Mouse (Mus musculus): Measurements from ENCODE around the gene Olfr1281. TPM values are rescaled to one million over a fixed set of nuclear protein-coding genes. Genes with fewer than 3 reads are reported as not detected.
"Not testable (repeated sequence)": the region's sequence is repeated elsewhere in the genome, so short reads cannot be mapped to it uniquely, and the experiment has no call there.

Olfr1281 gene
- polyA plus RNA-seq (2012; rRNA removed): not detected in 2 replicates

- no peak for TF ChIP-seq POLR2A (IDR thresholded peaks at IDR 0.05; ENCODE audit: low read depth, low read length)
- no peak for TF ChIP-seq CTCF (IDR thresholded peaks at IDR 0.05; ENCODE audit: extremely low read depth, insufficient read length, insufficient replicate concordance, low read depth, low read length)
- no peaks in the 10 kb centered on the region for H3K36me3 ChIP-seq (ENCODE audit: control insufficient read depth, insufficient read depth, low read length)
- no peak within 1 kb of the TSS for H3K4me3 ChIP-seq (ENCODE audit: low read depth, low read length)
- H3K27me3 ChIP-seq (ENCODE audit: control insufficient read depth, insufficient read depth, low read length): no peaks in the 10 kb centered on the region
- H3K4me1 ChIP-seq (ENCODE audit: control insufficient read depth, insufficient read depth, insufficient read length, low read length): no peaks in the 10 kb centered on the region
- WGBS: 72% methylated on average over 2 of the region's 2 CpGs
- H3K27ac ChIP-seq (ENCODE audit: insufficient read depth, low read depth, low read length): no peak within 1 kb of the TSS
Observed at GRCm38 (mm10) chr2:111326220-111326619, at the start of gene Olfr1281. TSS of gene Olfr1281 (plus strand) at chr2:111326520.

GRCm38 (mm10) chr2:111289836-111290235 lies 36.5 kb upstream of the Olfr1281 start, which contains the start of gene Olfr1278:
TSS of gene Olfr1278 (plus strand) at chr2:111290136.
- no peaks in the 10 kb centered on the region for H3K27me3 ChIP-seq (ENCODE audit: control insufficient read depth, insufficient read depth, low read length)
- no peak within 1 kb of the TSS for H3K27ac ChIP-seq (ENCODE audit: insufficient read depth, low read depth, low read length)
- TF ChIP-seq CTCF (IDR thresholded peaks at IDR 0.05; ENCODE audit: extremely low read depth, insufficient read length, insufficient replicate concordance, low read depth, low read length) (no peak), POLR2A (IDR thresholded peaks at IDR 0.05; ENCODE audit: low read depth, low read length) (no peak)
- H3K4me1 ChIP-seq (ENCODE audit: control insufficient read depth, insufficient read depth, insufficient read length, low read length): no peaks in the 10 kb centered on the region
- no peaks in the 10 kb centered on the region for H3K36me3 ChIP-seq (ENCODE audit: control insufficient read depth, insufficient read depth, low read length)
- no peak within 1 kb of the TSS for H3K4me3 ChIP-seq (ENCODE audit: low read depth, low read length)

- Histone ChIP-seq H3K36me3 (ENCODE audit: control insufficient read depth, insufficient read depth, low read length) (no peaks in the 10 kb centered on the region), H3K4me1 (ENCODE audit: control insufficient read depth, insufficient read depth, insufficient read length, low read length) (no peaks in the 10 kb centered on the region), H3K27ac (ENCODE audit: insufficient read depth, low read depth, low read length) (no peak overlapping the region), H3K4me3 (ENCODE audit: low read depth, low read length) (no peak overlapping the region), H3K27me3 (ENCODE audit: control insufficient read depth, insufficient read depth, low read length) (no peaks in the 10 kb centered on the region)
- TF ChIP-seq CTCF (IDR thresholded peaks at IDR 0.05; ENCODE audit: extremely low read depth, insufficient read length, insufficient replicate concordance, low read depth, low read length) (no peak), POLR2A (IDR thresholded peaks at IDR 0.05; ENCODE audit: low read depth, low read length) (no peak)
Observed at GRCm38 (mm10) chr2:111298541-111298940, 27.8 kb upstream of the Olfr1281 start.

GRCm38 (mm10) chr2:111300374-111300773 lies 25.9 kb upstream of the Olfr1281 start, which contains the start of gene Olfr1279:
TSS of gene Olfr1279 (plus strand) at chr2:111300635.
- no peaks in the 10 kb centered on the region for H3K27me3 ChIP-seq (ENCODE audit: control insufficient read depth, insufficient read depth, low read length)
- no peaks in the 10 kb centered on the region for H3K4me1 ChIP-seq (ENCODE audit: control insufficient read depth, insufficient read depth, insufficient read length, low read length)
- H3K4me3 ChIP-seq (ENCODE audit: low read depth, low read length): no peak within 1 kb of the TSS
- TF ChIP-seq CTCF (IDR thresholded peaks at IDR 0.05; ENCODE audit: extremely low read depth, insufficient read length, insufficient replicate concordance, low read depth, low read length): no peak
- H3K36me3 ChIP-seq (ENCODE audit: control insufficient read depth, insufficient read depth, low read length): no peaks in the 10 kb centered on the region
- no peak within 1 kb of the TSS for H3K27ac ChIP-seq (ENCODE audit: insufficient read depth, low read depth, low read length)

GRCm38 (mm10) chr2:111313717-111314116 lies 12.6 kb upstream of the Olfr1281 start, which contains the start of gene Olfr1280:
TSS of gene Olfr1280 (plus strand) at chr2:111314017.
- TF ChIP-seq CTCF (IDR thresholded peaks at IDR 0.05; ENCODE audit: extremely low read depth, insufficient read length, insufficient replicate concordance, low read depth, low read length) (no peak), POLR2A (IDR thresholded peaks at IDR 0.05; ENCODE audit: low read depth, low read length) (no peak)
- no peak within 1 kb of the TSS for H3K4me3 ChIP-seq (ENCODE audit: low read depth, low read length)
- no peaks in the 10 kb centered on the region for H3K4me1 ChIP-seq (ENCODE audit: control insufficient read depth, insufficient read depth, insufficient read length, low read length)
- no peaks in the 10 kb centered on the region for H3K27me3 ChIP-seq (ENCODE audit: control insufficient read depth, insufficient read depth, low read length)
- no peaks in the 10 kb centered on the region for H3K36me3 ChIP-seq (ENCODE audit: control insufficient read depth, insufficient read depth, low read length)
- H3K27ac ChIP-seq (ENCODE audit: insufficient read depth, low read depth, low read length): no peak within 1 kb of the TSS

- not testable (repeated sequence) for H3K27me3 ChIP-seq (ENCODE audit: control insufficient read depth, insufficient read depth, low read length); H3K27ac ChIP-seq (ENCODE audit: insufficient read depth, low read depth, low read length); H3K36me3 ChIP-seq (ENCODE audit: control insufficient read depth, insufficient read depth, low read length); H3K4me1 ChIP-seq (ENCODE audit: control insufficient read depth, insufficient read depth, insufficient read length, low read length); H3K4me3 ChIP-seq (ENCODE audit: low read depth, low read length)
- WGBS: 81% methylated on average over 5 of the region's 5 CpGs
Observed at GRCm38 (mm10) chr2:111333721-111334120, 7.4 kb downstream of the Olfr1281 start.

- 60% methylated on average over 2 of the region's 2 CpGs for WGBS
- no peak for TF ChIP-seq CTCF (IDR thresholded peaks at IDR 0.05; ENCODE audit: extremely low read depth, insufficient read length, insufficient replicate concordance, low read depth, low read length)
- no peak for TF ChIP-seq POLR2A (IDR thresholded peaks at IDR 0.05; ENCODE audit: low read depth, low read length)
- Histone ChIP-seq H3K36me3 (ENCODE audit: control insufficient read depth, insufficient read depth, low read length) (no peaks in the 10 kb centered on the region), H3K27me3 (ENCODE audit: control insufficient read depth, insufficient read depth, low read length) (no peaks in the 10 kb centered on the region), H3K4me1 (ENCODE audit: control insufficient read depth, insufficient read depth, insufficient read length, low read length) (no peaks in the 10 kb centered on the region), H3K4me3 (ENCODE audit: low read depth, low read length) (no peak within 1 kb of the TSS), H3K27ac (ENCODE audit: insufficient read depth, low read depth, low read length) (no peak within 1 kb of the TSS)
Observed at GRCm38 (mm10) chr2:111335976-111336375, 9.7 kb downstream of the Olfr1281 start, which contains the start of gene Olfr1282. TSS of gene Olfr1282 (minus strand) at chr2:111336076.

- WGBS: 75% methylated on average over 2 of the region's 2 CpGs
- Histone ChIP-seq H3K4me3 (ENCODE audit: low read depth, low read length) (no peak within 1 kb of the TSS), H3K4me1 (ENCODE audit: control insufficient read depth, insufficient read depth, insufficient read length, low read length) (no peaks in the 10 kb centered on the region), H3K36me3 (ENCODE audit: control insufficient read depth, insufficient read depth, low read length) (no peaks in the 10 kb centered on the region), H3K27ac (ENCODE audit: insufficient read depth, low read depth, low read length) (no peak within 1 kb of the TSS), H3K27me3 (ENCODE audit: control insufficient read depth, insufficient read depth, low read length) (no peaks in the 10 kb centered on the region)
- TF ChIP-seq POLR2A (IDR thresholded peaks at IDR 0.05; ENCODE audit: low read depth, low read length) (no peak), CTCF (IDR thresholded peaks at IDR 0.05; ENCODE audit: extremely low read depth, insufficient read length, insufficient replicate concordance, low read depth, low read length) (no peak)
Observed at GRCm38 (mm10) chr2:111366490-111366889, 40.2 kb downstream of the Olfr1281 start, which contains the start of gene Olfr1283. TSS of gene Olfr1283 (plus strand) at chr2:111366790.

All from small intestine, adult 2 months (tissue).